Mouse (Mus musculus) CH12.LX (cell line): Measurements from ENCODE around the gene Ptpn6. TPM values are rescaled to one million over a fixed set of nuclear protein-coding genes. Genes with fewer than 3 reads are reported as not detected.

Experiments used
- DNase-seq: peaks from one replicate; pipeline ENCODE4 v3.0.0-alpha.2; 2013; ENCODE audit errors: extremely low read depth
- H3K27ac ChIP-seq: 2 replicates; pipeline ENCODE4 v1.5.1; 2012; ENCODE audit warnings: low read depth, mild to moderate bottlenecking, control low read depth, moderate library complexity; ENCODE audit not compliant: insufficient read depth
- H3K27me3 ChIP-seq: replicated peaks from 2 replicates; pipeline ENCODE3; 2012; ENCODE audit warnings: inconsistent platforms
- H3K36me3 ChIP-seq, 2 experiments: replicated peaks in 1 of 2; 2 replicates each; pipeline versions ENCODE3 to v1.6.1; 2012; ENCODE audit warnings: inconsistent platforms in 1 of 2, low read length in 1 of 2, mild to moderate bottlenecking in 1 of 2, mixed read lengths in 1 of 2, moderate library complexity in 1 of 2; ENCODE audit not compliant: control insufficient read depth in 1 of 2, insufficient read depth in 1 of 2
- H3K4me1 ChIP-seq, 2 experiments: 2 replicates each; pipeline ENCODE4 v1.6.1; 2012; ENCODE audit warnings: inconsistent platforms in 1 of 2, moderate library complexity in 1 of 2; ENCODE audit not compliant: insufficient read depth in 2 of 2, control insufficient read depth in 1 of 2
- H3K4me2 ChIP-seq: 2 replicates; pipeline ENCODE4 v1.6.1; 2012; ENCODE audit warnings: low read depth, mild to moderate bottlenecking, control low read depth; ENCODE audit not compliant: poor library complexity, insufficient read depth, severe bottlenecking
- H3K4me3 ChIP-seq, 3 experiments: fragments of 150-350 bp in 1 of 3; sonication (generic) in 1 of 3; replicated peaks in 1 of 3; 2 replicates each; pipeline versions ENCODE3 to v1.5.1; 2011 to 2012; ENCODE audit warnings: low read depth in 2 of 3, low read length in 2 of 3, mild to moderate bottlenecking in 2 of 3, moderate library complexity in 2 of 3, control low read depth in 1 of 3, improper control_type of control experiment in 1 of 3, inconsistent platforms in 1 of 3, mixed read lengths in 1 of 3; ENCODE audit not compliant: poor library complexity in 1 of 3
- H3K79me2 ChIP-seq: replicated peaks from 2 replicates; pipeline ENCODE4 v1.6.1; 2012; ENCODE audit warnings: mild to moderate bottlenecking, moderate library complexity; ENCODE audit not compliant: control insufficient read depth, poor library complexity, insufficient read depth, severe bottlenecking; ENCODE audit errors: extremely low read depth
- H3K9ac ChIP-seq: 2 replicates; pipeline ENCODE4 v1.6.1; 2012; ENCODE audit warnings: low read depth, mild to moderate bottlenecking, control low read depth, moderate library complexity; ENCODE audit not compliant: insufficient read depth
- H3K9me3 ChIP-seq: replicated peaks from 2 replicates; pipeline ENCODE3; 2012; ENCODE audit warnings: low read length, inconsistent platforms, mixed read lengths
- BHLHE40 ChIP-seq: IDR thresholded peaks from 2 replicates; pipeline ENCODE4 v1.6.1; 2011; ENCODE audit warnings: mild to moderate bottlenecking, low read depth, low read length, improper control_type of control experiment
- CHD1 ChIP-seq: IDR thresholded peaks from 2 replicates; pipeline ENCODE4 v1.6.1; 2012; ENCODE audit warnings: low read depth, low read length, improper control_type of control experiment, inconsistent platforms
- CTCF ChIP-seq, 2 experiments: IDR thresholded peaks in 1 of 2; conservative IDR thresholded peaks in 1 of 2; 2 replicates each; pipeline ENCODE4 v1.5.1; 2011 to 2012; ENCODE audit warnings: low read depth in 2 of 2, low read length in 2 of 2, improper control_type of control experiment in 1 of 2, inconsistent platforms in 1 of 2, mild to moderate bottlenecking in 1 of 2, moderate library complexity in 1 of 2
- ELF1 ChIP-seq: IDR thresholded peaks from 2 replicates; pipeline ENCODE4 v1.6.1; 2014; ENCODE audit warnings: low read depth, mild to moderate bottlenecking, inconsistent platforms, low read length, improper control_type of control experiment
- EP300 ChIP-seq: IDR thresholded peaks from 2 replicates; pipeline ENCODE4 v1.6.1; 2011; ENCODE audit warnings: low read length, improper control_type of control experiment
- JUN ChIP-seq: IDR thresholded peaks from 2 replicates; pipeline ENCODE4 v1.6.1; 2011; ENCODE audit warnings: low read depth, mild to moderate bottlenecking, low read length, improper control_type of control experiment, moderate library complexity; ENCODE audit not compliant: insufficient read depth
- MEF2A ChIP-seq: IDR thresholded peaks from 2 replicates; pipeline ENCODE4 v1.6.1; 2014; ENCODE audit warnings: low read depth, mild to moderate bottlenecking, inconsistent platforms, low read length, improper control_type of control experiment, borderline replicate concordance
- MXI1 ChIP-seq: IDR thresholded peaks from 2 replicates; pipeline ENCODE4 v1.6.1; 2011; ENCODE audit warnings: mild to moderate bottlenecking, low read depth, low read length, improper control_type of control experiment
- POLR2AphosphoS2 ChIP-seq: IDR thresholded peaks from 2 replicates; pipeline ENCODE4 v1.6.1; 2011; ENCODE audit warnings: low read depth, low read length, improper control_type of control experiment
- SIN3A ChIP-seq: IDR thresholded peaks from 2 replicates; pipeline ENCODE4 v1.6.1; 2012; ENCODE audit warnings: low read length, improper control_type of control experiment, inconsistent platforms
- SMC3 ChIP-seq: IDR thresholded peaks from 2 replicates; pipeline ENCODE4 v1.6.1; 2011; ENCODE audit warnings: low read depth, low read length, improper control_type of control experiment
- TCF12 ChIP-seq: IDR thresholded peaks from 2 replicates; pipeline ENCODE4 v1.6.1; 2014; ENCODE audit warnings: low read depth, mild to moderate bottlenecking, inconsistent platforms, low read length, improper control_type of control experiment
- UBTF ChIP-seq: IDR thresholded peaks from 2 replicates; pipeline ENCODE4 v1.6.1; 2012; ENCODE audit warnings: low read depth, mild to moderate bottlenecking, inconsistent platforms, low read length, improper control_type of control experiment, moderate library complexity
- USF2 ChIP-seq: conservative IDR thresholded peaks from 2 replicates; pipeline ENCODE4 v1.6.1; 2011; ENCODE audit warnings: low read depth, low read length, improper control_type of control experiment
- ZC3H11A ChIP-seq: IDR thresholded peaks from 2 replicates; pipeline ENCODE4 v1.6.1; 2012; ENCODE audit warnings: low read depth, mild to moderate bottlenecking, inconsistent platforms, low read length, improper control_type of control experiment
- ZNF384 ChIP-seq: IDR thresholded peaks from 2 replicates; pipeline ENCODE4 v1.6.1; 2012; ENCODE audit warnings: low read depth, low read length, improper control_type of control experiment, inconsistent platforms
- dilution Hi-C: fragments of 300-500 bp; cut with MboI; formaldehyde crosslinking; loops from 2 replicates; pipeline ENCODE4 v1.14.3; 2020; ENCODE audit warnings: low sequenced_read_pairs; ENCODE audit not compliant: extremely low pct_unique_long_range_greater_than_20kb, extremely low pct_ligation_motif_present
- in situ Hi-C: fragments of 300-500 bp; cut with MboI; formaldehyde crosslinking; loops from 3 replicates; pipeline ENCODE4 v1.14.3; 2019; ENCODE audit warnings: low sequenced_read_pairs, low pct_ligation_motif_present, low pct_unique_long_range_greater_than_20kb, mixed read lengths
- polyA plus RNA-seq: library from polyadenylated mRNA; unstranded; fragments of >175 nt; gene quantifications from 2 replicates; pipeline ENCODE4 v1.2.1, GENCODE M21; 2012; ENCODE audit warnings: low read depth; ENCODE audit not compliant: insufficient read length
- total RNA-seq, 2 experiments: library from RNA; depleted of rRNA; stranded (reverse); fragments of 300-350 nt in 1 of 2; fragments of >200 nt in 1 of 2; gene quantifications; 2 replicates each; pipeline ENCODE4 v1.2.3; 2012 to 2014

The Ptpn6 gene
- total and polyA plus RNA-seq, 3 experiments: 247 to 585 (median 300) TPM

- Histone ChIP-seq H3K4me2 (no peak overlapping the region), H3K79me2 (peaks cover 11% of the 10 kb centered on the region), H3K9me3 (no peaks in the 10 kb centered on the region), H3K27ac (no peak overlapping the region), H3K4me3 (no peak overlapping the region), H3K27me3 (no peaks in the 10 kb centered on the region), H3K4me1 (peaks cover 9 to 30% of the 10 kb centered on the region in 2 experiments), H3K9ac (no peak overlapping the region), H3K36me3 (peaks cover 8 to 53% of the 10 kb centered on the region in 2 experiments)
- dilution Hi-C loops: no loop called here
- TF ChIP-seq ZNF384 (no peak), BHLHE40 (no peak), ELF1 (no peak), ZC3H11A (no peak), SIN3A (no peak), USF2 (no peak), UBTF (no peak), TCF12 (no peak)
- no peak for DNase-seq
- in situ Hi-C loops: no loop called here
Measured at GRCm38 (mm10) chr6:124678769-124679168, 59.7 kb downstream of the Ptpn6 start.

GRCm38 (mm10) chr6:124676171-124676570 is 62.3 kb downstream of the Ptpn6 start:
- peaks cover 2 to 9% of the 10 kb centered on the region in 2 experiments; a peak in 2 of 4 replicates for H3K4me1 ChIP-seq
- H3K4me2 ChIP-seq: no peak overlapping the region
- TF ChIP-seq CTCF (conservative IDR thresholded peaks at IDR 0.05 in 1 of 2, IDR thresholded peaks at IDR 0.05 in 1 of 2; ENCODE audit: low read depth in 2 of 2, low read length in 2 of 2) (no peak), SMC3 (no peak), POLR2AphosphoS2 (no peak), CHD1 (no peak), MEF2A (no peak), EP300 (no peak), MXI1 (no peak), ELF1 (no peak), JUN (no peak)
- H3K9ac ChIP-seq: no peak overlapping the region
- DNase-seq: no peak
- in situ Hi-C loops (no loop called here), dilution Hi-C loops (no loop called here)
- peaks cover 12 to 68% of the 10 kb centered on the region in 2 experiments for H3K36me3 ChIP-seq
- H3K79me2 ChIP-seq: peaks cover 8% of the 10 kb centered on the region; the same call in 1 of the 2 replicates
- H3K4me3 ChIP-seq: no peak overlapping the region
- no peak overlapping the region for H3K27ac ChIP-seq
- no peaks in the 10 kb centered on the region for H3K9me3 ChIP-seq
- H3K27me3 ChIP-seq: no peaks in the 10 kb centered on the region
